Mouse (Mus musculus): Measurements from ENCODE around the gene Zfp710.
A peak's percentile ranks its signal among the peaks of the same experiment; 100 is the strongest.
"Not testable (repeated sequence)": the region's sequence is repeated elsewhere in the genome, so short reads cannot be mapped to it uniquely, and the experiment has no call there.

Gene Zfp710

GRCm38 (mm10) chr7:80024521-80025390, at the start of gene Zfp710:
Gene Zfp710, plus strand, starts transcription at chr7:80024814.
- peak; percentile 65 to 71 for DNase-seq (ENCODE audit: low spot score in 2 of 2)

GRCm38 (mm10) chr7:79975316-79975715, 49.3 kb upstream of the Zfp710 start:
- no peak for DNase-seq (ENCODE audit: low spot score in 2 of 2)

DNA sequence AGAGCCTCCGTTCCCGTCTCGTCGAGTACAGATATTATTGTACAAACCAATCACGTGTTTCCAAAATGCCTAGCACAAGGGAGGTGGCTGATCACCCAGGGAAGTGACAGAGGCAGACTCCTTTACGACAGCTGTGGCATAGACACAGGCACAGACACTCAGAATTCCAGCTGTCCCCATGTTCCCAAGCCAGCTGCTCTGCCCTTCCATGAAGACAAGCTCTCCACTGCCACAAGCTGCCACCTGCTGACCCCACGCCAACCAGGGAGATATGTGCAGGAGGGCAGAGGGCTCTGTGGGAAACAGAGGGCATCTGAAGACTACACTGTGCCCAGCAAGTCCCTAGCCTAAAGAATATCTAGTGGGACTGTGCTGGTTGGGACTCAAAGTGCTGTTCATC, 37.9 kb upstream of the Zfp710 start:
- no peak for DNase-seq (ENCODE audit: low spot score in 2 of 2)

- DNase-seq (ENCODE audit: low spot score in 2 of 2): no peak
Observed at GRCm38 (mm10) chr7:79987745-79988144, 36.9 kb upstream of the Zfp710 start.

GRCm38 (mm10) chr7:79988466-79988865, 36.1 kb upstream of the Zfp710 start:
- not testable (repeated sequence) for DNase-seq (ENCODE audit: low spot score in 2 of 2)

GRCm38 (mm10) chr7:79994476-79994875, 30.1 kb upstream of the Zfp710 start:
- DNase-seq (ENCODE audit: low spot score in 2 of 2): peak in 1 of 2 experiments; percentile 15

DNA sequence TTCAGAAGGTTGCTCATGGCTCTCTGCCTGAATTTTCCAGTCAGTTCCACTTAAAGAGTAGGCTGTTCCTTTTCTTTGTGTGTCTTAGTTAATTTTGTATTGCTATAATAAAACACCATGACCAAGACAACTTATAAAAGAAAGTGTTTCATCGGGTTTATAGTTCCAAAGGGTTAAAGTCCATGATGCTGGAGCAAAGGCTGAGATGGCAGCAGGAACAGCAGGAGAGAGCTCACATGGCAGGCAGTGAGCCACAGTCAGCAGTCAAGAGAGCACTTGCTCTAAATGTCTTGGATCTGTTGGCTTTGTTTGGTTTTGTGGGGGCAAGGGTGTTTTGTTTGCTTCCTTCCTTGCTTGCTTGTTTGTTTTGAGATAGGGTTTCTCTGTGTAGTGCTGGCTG, 26.9 kb upstream of the Zfp710 start:
- no peak for DNase-seq (ENCODE audit: low spot score in 2 of 2)

DNA sequence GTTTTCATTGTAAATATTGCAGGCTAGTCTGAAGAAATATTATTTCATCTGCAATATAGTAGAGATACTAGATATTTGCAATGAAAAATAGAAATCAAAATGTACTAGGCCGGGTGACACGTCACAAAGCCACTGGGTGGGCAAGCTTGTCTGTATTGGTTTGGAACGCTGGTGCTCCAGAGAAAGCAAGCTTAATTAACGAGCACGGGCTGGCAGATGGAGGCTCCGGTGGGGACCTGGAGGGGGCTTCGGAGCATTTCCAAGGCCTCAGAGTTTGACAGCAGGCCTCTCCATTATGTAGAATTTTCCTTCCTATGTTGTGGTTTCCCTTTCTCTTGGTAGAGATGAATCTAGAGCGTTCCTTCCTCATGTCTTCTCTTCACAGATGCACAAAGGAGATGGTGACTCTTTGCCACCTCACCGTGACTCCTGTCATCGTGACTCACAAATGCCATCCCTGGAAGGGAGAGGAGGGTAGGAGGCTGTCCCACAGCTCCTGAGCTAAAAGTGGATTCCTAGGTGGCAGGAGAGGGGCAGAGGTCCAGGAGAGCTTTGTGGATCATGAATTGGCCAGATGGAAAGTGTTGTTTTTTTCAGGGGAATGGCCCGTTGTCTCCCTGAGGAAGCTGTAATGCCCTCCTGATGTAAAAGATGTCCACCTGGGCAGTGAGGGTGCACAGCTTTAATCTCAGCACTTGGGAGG, 22.1 kb upstream of the Zfp710 start:
- no peak for DNase-seq (ENCODE audit: low spot score in 2 of 2)

DNA sequence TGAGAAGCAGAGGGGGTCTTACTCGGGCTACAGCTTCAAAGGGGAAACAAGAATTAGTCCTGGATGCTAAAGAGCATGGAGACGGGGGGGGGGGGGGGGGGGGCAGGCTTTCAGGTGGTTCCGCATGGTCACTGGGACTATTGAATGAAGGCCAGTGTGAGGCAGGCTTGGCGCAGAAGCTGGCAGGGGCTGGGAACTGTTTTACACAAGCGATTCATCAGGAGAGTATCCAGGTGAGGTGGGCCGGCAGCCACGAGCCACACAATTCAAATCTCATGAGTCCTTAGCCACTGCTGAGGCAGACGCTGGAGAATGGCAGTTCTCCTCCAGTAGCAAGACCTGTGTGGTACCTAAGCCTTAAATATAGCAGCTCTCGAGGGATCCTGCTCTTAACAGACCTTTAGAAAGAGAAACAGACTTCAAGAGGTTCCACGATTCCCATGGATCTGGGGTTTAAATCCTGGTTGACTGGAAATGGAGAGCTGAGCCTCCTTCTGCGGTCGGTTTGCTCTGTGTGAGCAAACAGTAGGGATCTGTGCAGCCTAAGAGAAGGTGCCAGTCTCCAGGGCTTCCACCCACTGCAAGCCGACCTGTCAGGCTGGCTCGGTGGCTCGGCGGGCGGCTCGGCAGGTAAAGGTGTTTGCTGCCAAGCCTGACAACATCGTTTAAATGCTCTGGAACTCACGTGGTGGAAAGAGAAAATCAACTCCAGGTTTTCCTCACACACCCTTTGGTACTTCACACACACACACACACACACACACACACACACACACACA, 19.6 kb upstream of the Zfp710 start:
- no peak for DNase-seq (ENCODE audit: low spot score in 2 of 2)

- DNase-seq (ENCODE audit: low spot score in 2 of 2): no peak
Observed at GRCm38 (mm10) chr7:80010680-80011079, 13.9 kb upstream of the Zfp710 start.

DNA sequence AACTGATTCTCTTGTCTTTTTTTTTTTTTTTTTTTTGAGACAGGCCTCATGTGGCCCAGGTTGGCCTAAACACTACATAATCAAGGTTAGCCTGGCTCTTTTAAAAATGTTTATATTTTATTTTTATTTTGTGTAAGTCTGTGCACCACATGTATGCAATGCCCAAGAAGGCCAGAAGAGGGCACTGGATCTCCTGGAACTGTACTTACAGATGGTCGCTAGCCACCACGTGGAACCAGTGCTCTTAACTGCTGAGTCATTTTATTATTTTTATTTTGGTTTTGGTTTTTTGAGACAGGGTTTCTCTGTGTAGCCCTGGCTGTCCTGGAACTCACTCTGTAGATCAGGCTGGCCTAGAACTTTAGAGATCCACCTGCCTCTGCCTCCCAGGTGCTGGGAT, 13.1 kb upstream of the Zfp710 start:
- DNase-seq (ENCODE audit: low spot score in 2 of 2): no peak

GRCm38 (mm10) chr7:80013884-80014550, 10.6 kb upstream of the Zfp710 start:
- no peak for DNase-seq (ENCODE audit: low spot score in 2 of 2)

GRCm38 (mm10) chr7:80014826-80015755, 9.5 kb upstream of the Zfp710 start:
- DNase-seq (ENCODE audit: low spot score in 2 of 2): no peak

GRCm38 (mm10) chr7:80018506-80019452, 5.8 kb upstream of the Zfp710 start:
- DNase-seq (ENCODE audit: low spot score in 2 of 2): no peak

- no peak for DNase-seq (ENCODE audit: low spot score in 2 of 2)
Observed at GRCm38 (mm10) chr7:80023621-80024435, 786 bp upstream of the Zfp710 start.

GRCm38 (mm10) chr7:80025391-80026117, 940 bp downstream of the Zfp710 start:
- no peak for DNase-seq (ENCODE audit: low spot score in 2 of 2)

GRCm38 (mm10) chr7:80026118-80026989, 1.7 kb downstream of the Zfp710 start:
- DNase-seq (ENCODE audit: low spot score in 2 of 2): peak in 1 of 2 experiments; percentile 29

All from frontal cortex, postnatal 14 days (tissue).